Mouse (Mus musculus) embryonic facial prominence, embryonic 13.5 days (tissue): ENCODE measurements around the gene Fut2. TPM values are rescaled to one million over a fixed set of nuclear protein-coding genes. Genes with fewer than 3 reads are reported as not detected.

Experiments used
- ATAC-seq: fragments of 200-750 bp; cut with Nextera tagmentation; 2 replicates; pipeline ENCODE4 v1.8.0; 2017; ENCODE audit warnings: low read depth; ENCODE audit not compliant: insufficient number of reproducible peaks, insufficient read depth, low FRiP score, low TSS enrichment
- H3K27ac ChIP-seq: fragments of 300-500 bp; sonication (generic); 2 replicates; pipeline ENCODE4 v1.5.1; 2015; ENCODE audit warnings: moderate library complexity, mild to moderate bottlenecking, inconsistent platforms
- H3K27me3 ChIP-seq: fragments of 300-500 bp; sonication (generic); 2 replicates; pipeline ENCODE4 v1.6.1; 2015; ENCODE audit warnings: mild to moderate bottlenecking, inconsistent platforms
- H3K36me3 ChIP-seq: fragments of 300-500 bp; sonication (generic); 2 replicates; pipeline ENCODE4 v1.6.1; 2015; ENCODE audit warnings: mild to moderate bottlenecking, inconsistent platforms
- H3K4me1 ChIP-seq: fragments of 300-500 bp; sonication (generic); 2 replicates; pipeline ENCODE4 v1.6.1; 2015; ENCODE audit warnings: inconsistent platforms
- H3K4me2 ChIP-seq: fragments of 300-500 bp; sonication (generic); 2 replicates; pipeline ENCODE4 v1.6.1; 2015; ENCODE audit warnings: moderate library complexity, mild to moderate bottlenecking, inconsistent platforms
- H3K4me3 ChIP-seq: fragments of 300-500 bp; sonication (generic); 2 replicates; pipeline ENCODE4 v1.5.1; 2015; ENCODE audit warnings: mild to moderate bottlenecking, inconsistent platforms
- H3K9ac ChIP-seq: fragments of 300-500 bp; sonication (generic); 2 replicates; pipeline ENCODE4 v1.6.1; 2015; ENCODE audit warnings: mild to moderate bottlenecking, inconsistent platforms
- H3K9me3 ChIP-seq: fragments of 300-500 bp; sonication (generic); 2 replicates; pipeline ENCODE4 v1.6.1; 2016; ENCODE audit warnings: inconsistent platforms
- WGBS: fragments of 180-500 bp; shearing (Covaris S2); methylation state at CpG from one replicate; pipeline ENCODE4 v1.1.7; 2015; ENCODE audit warnings: mixed read lengths; 5-methylcytosine and 5-hydroxymethylcytosine counted together
- polyA plus RNA-seq: library from polyadenylated mRNA; unstranded; fragments of >200 nt; fragmentation: Nextera tagmentation; extraction: Ambion mirVana; gene quantifications from 2 replicates; pipeline ENCODE4 v1.2.1, GENCODE M21; 2015

The Fut2 gene
- polyA plus RNA-seq, 1 experiment from 2014 or later, result 0.45 TPM

GRCm38 (mm10) chr7:45685811-45686210, 19.6 kb upstream of the Fut2 start:
- H3K4me1 ChIP-seq, result peaks cover 48% of the 10 kb centered on the region
- ATAC-seq, result no peak
- peak overlapping the region; percentile 57 for H3K9ac ChIP-seq
- WGBS, result 17% methylated on average over 10 of the region's 10 CpGs
- peak overlapping the region; percentile 87 for H3K27ac ChIP-seq
- H3K4me3 ChIP-seq, result 0 out of 2 replicates have a peak overlapping the region, but pooled peaks have one; percentile 18
- H3K4me2 ChIP-seq, result peak overlapping the region; percentile 44
- H3K27me3 ChIP-seq, result no peaks in the 10 kb centered on the region
- H3K36me3 ChIP-seq, result no peaks in the 10 kb centered on the region
- no peaks in the 10 kb centered on the region for H3K9me3 ChIP-seq

GRCm38 (mm10) chr7:45683396-45684050, 17.3 kb upstream of the Fut2 start, which contains the start of gene Ntn5:
Gene Ntn5 (plus strand): TSS chr7:45684022.
- Histone ChIP-seq H3K4me3 (peak within 1 kb of the TSS; percentile 7; the same call in 1 of the 2 replicates), H3K27me3 (no peaks in the 10 kb centered on the region), H3K9me3 (no peaks in the 10 kb centered on the region), H3K4me1 (peaks cover 48% of the 10 kb centered on the region), H3K4me2 (peak within 1 kb of the TSS; percentile 50), H3K27ac (peak within 1 kb of the TSS; percentile 87), H3K36me3 (no peaks in the 10 kb centered on the region), H3K9ac (peak within 1 kb of the TSS; percentile 57; the same call in 1 of the 2 replicates)
- WGBS, result 69% methylated on average over 7 of the region's 7 CpGs
- no peak for ATAC-seq

- H3K9ac ChIP-seq, result peak overlapping the region; percentile 41; the same call in 1 of the 2 replicates
- H3K4me1 ChIP-seq, result peaks cover 48% of the 10 kb centered on the region
- H3K27ac ChIP-seq, result peak overlapping the region; percentile 51; the same call in 1 of the 2 replicates
- no peaks in the 10 kb centered on the region for H3K27me3 ChIP-seq
- H3K9me3 ChIP-seq, result no peaks in the 10 kb centered on the region
- 0 out of 2 replicates have a peak overlapping the region, but pooled peaks have one; percentile 13 for H3K4me3 ChIP-seq
- ATAC-seq, result no peak; the same call in 1 of the 2 replicates
- H3K36me3 ChIP-seq, result no peaks in the 10 kb centered on the region
- H3K4me2 ChIP-seq, result peak overlapping the region; percentile 50
- WGBS, result 30% methylated on average over 14 of the region's 14 CpGs
These were observed 16.2 kb upstream of the Fut2 start for GRCm38 (mm10) chr7:45682144-45683126.

- no peaks in the 10 kb centered on the region for H3K27me3 ChIP-seq
- no peaks in the 10 kb centered on the region for H3K9me3 ChIP-seq
- 84% methylated on average over 8 of the region's 8 CpGs for WGBS
- no peak for ATAC-seq
- no peaks in the 10 kb centered on the region for H3K36me3 ChIP-seq
- no peak overlapping the region for H3K4me2 ChIP-seq
- H3K4me3 ChIP-seq, result no peak overlapping the region
- no peak overlapping the region for H3K27ac ChIP-seq
- H3K9ac ChIP-seq, result no peak overlapping the region
- H3K4me1 ChIP-seq, result peaks cover 41% of the 10 kb centered on the region
These were observed 15.0 kb upstream of the Fut2 start for GRCm38 (mm10) chr7:45681046-45681736.

GRCm38 (mm10) chr7:45679966-45680621, 13.9 kb upstream of the Fut2 start:
- Histone ChIP-seq H3K4me1 (peaks cover 30% of the 10 kb centered on the region), H3K36me3 (no peaks in the 10 kb centered on the region), H3K4me2 (no peak overlapping the region), H3K9ac (no peak overlapping the region), H3K9me3 (no peaks in the 10 kb centered on the region), H3K27ac (no peak overlapping the region), H3K27me3 (no peaks in the 10 kb centered on the region), H3K4me3 (no peak overlapping the region)
- ATAC-seq, result no peak
- WGBS, result 76% methylated on average over 14 of the region's 14 CpGs

- no peak overlapping the region for H3K4me3 ChIP-seq
- ATAC-seq, result no peak
- no peaks in the 10 kb centered on the region for H3K36me3 ChIP-seq
- H3K9me3 ChIP-seq, result no peaks in the 10 kb centered on the region
- H3K27me3 ChIP-seq, result no peaks in the 10 kb centered on the region
- H3K4me2 ChIP-seq, result no peak overlapping the region
- H3K4me1 ChIP-seq, result peaks cover 16% of the 10 kb centered on the region
- WGBS, result 93% methylated on average over 14 of the region's 14 CpGs
- H3K9ac ChIP-seq, result no peak overlapping the region
- no peak overlapping the region for H3K27ac ChIP-seq
These were observed 12.3 kb upstream of the Fut2 start for GRCm38 (mm10) chr7:45678513-45678912.

GRCm38 (mm10) chr7:45677627-45678295, 11.6 kb upstream of the Fut2 start:
- H3K4me2 ChIP-seq, result no peak overlapping the region
- H3K36me3 ChIP-seq, result no peaks in the 10 kb centered on the region
- ATAC-seq, result no peak
- no peaks in the 10 kb centered on the region for H3K9me3 ChIP-seq
- no peak overlapping the region for H3K4me3 ChIP-seq
- H3K27me3 ChIP-seq, result no peaks in the 10 kb centered on the region
- no peak overlapping the region for H3K27ac ChIP-seq
- WGBS, result 80% methylated on average over 7 of the region's 7 CpGs
- H3K9ac ChIP-seq, result no peak overlapping the region
- peaks cover 8% of the 10 kb centered on the region for H3K4me1 ChIP-seq

- Histone ChIP-seq H3K36me3 (no peaks in the 10 kb centered on the region), H3K4me3 (no peak overlapping the region), H3K4me1 (peaks cover 18% of the 10 kb centered on the region), H3K4me2 (no peak overlapping the region), H3K9me3 (peaks cover 3% of the 10 kb centered on the region; the same call in 1 of the 2 replicates), H3K27ac (no peak overlapping the region), H3K27me3 (no peaks in the 10 kb centered on the region), H3K9ac (no peak overlapping the region)
- no peak for ATAC-seq
- WGBS, result 98% methylated on average over 9 of the region's 9 CpGs
These were observed 2.7 kb upstream of the Fut2 start for GRCm38 (mm10) chr7:45668921-45669320.

- H3K9me3 ChIP-seq, result peaks cover 3% of the 10 kb centered on the region; the same call in 1 of the 2 replicates
- ATAC-seq, result no peak
- no peaks in the 10 kb centered on the region for H3K27me3 ChIP-seq
- H3K36me3 ChIP-seq, result no peaks in the 10 kb centered on the region
- H3K4me3 ChIP-seq, result no peak overlapping the region
- H3K4me2 ChIP-seq, result no peak overlapping the region
- H3K27ac ChIP-seq, result no peak overlapping the region
- H3K9ac ChIP-seq, result no peak overlapping the region
- WGBS, result 75% methylated on average over 14 of the region's 14 CpGs
- peaks cover 19% of the 10 kb centered on the region for H3K4me1 ChIP-seq
These were observed 1.6 kb upstream of the Fut2 start for GRCm38 (mm10) chr7:45667761-45668160.

GRCm38 (mm10) chr7:45665303-45666138, 673 bp downstream of the Fut2 start:
- Histone ChIP-seq H3K36me3 (no peaks in the 10 kb centered on the region), H3K9ac (0 out of 2 replicates have a peak overlapping the region, but pooled peaks have one; percentile 16), H3K27me3 (no peaks in the 10 kb centered on the region), H3K27ac (no peak overlapping the region), H3K4me1 (peaks cover 19% of the 10 kb centered on the region), H3K4me3 (no peak overlapping the region), H3K4me2 (peak overlapping the region; percentile 16; the same call in 1 of the 2 replicates), H3K9me3 (peaks cover 3% of the 10 kb centered on the region; the same call in 1 of the 2 replicates)
- ATAC-seq, result no peak
- 34% methylated on average over 13 of the region's 13 CpGs for WGBS
